Mouse (Mus musculus) gastrocnemius, adult 8-10 months (tissue): ENCODE measurements around the gene Rnf32. TPM values are rescaled to one million over a fixed set of nuclear protein-coding genes. Genes with fewer than 3 reads are reported as not detected.
A peak's percentile ranks its signal among the peaks of the same experiment; 100 is the strongest.

Source experiments
- DNase-seq, 2 experiments: peaks; one replicate each; pipeline ENCODE4 v3.0.0; 2022; ENCODE audit warnings: low spot score in 2 of 2
- total RNA-seq, 4 experiments: library from RNA; stranded (reverse); gene quantifications; 2 replicates each; pipeline ENCODE4 v1.2.4; 2022

Gene Rnf32
- total RNA-seq: under 1 TPM; 0.36 to 0.61 (median 0.56) TPM

DNA sequence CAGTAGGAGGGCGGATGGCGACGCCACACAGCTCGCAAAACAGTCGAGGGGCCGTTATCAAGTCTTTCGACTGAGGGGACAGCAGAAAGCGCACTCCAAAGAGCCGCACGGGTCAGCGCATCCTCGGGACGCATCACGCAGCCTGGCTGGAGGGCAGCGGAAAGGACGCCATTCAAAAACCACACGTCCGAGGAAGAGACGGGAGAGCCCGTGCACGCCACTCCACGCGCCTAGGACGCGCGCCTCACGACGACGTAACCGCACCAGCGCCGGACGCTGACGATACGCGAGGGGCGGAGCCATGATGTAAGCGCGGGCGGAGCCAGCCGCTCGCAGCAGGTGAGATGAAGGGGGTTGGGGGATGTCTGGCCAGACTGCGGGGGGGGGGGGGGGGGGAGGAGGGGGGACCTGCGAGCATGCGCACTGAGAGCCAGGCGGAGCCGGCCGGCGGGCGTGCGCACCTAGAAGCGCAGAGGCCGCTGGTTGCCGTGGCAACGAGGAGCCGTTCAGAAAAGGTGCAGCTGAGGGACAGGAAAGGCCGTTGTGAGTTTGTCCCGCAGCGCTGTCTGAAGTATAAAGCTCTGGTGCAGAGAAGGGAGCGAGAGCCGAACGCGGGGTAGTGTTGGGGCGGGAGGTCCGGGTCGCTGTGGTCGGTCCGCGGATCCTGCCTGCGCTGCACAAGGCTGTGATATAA lies at the start of gene Rnf32:
TSS of gene Rnf32 (plus strand) at position 423 of the 694 bp plus-strand sequence.
- peak in 1 of 2 experiments; percentile 21 for DNase-seq

DNA sequence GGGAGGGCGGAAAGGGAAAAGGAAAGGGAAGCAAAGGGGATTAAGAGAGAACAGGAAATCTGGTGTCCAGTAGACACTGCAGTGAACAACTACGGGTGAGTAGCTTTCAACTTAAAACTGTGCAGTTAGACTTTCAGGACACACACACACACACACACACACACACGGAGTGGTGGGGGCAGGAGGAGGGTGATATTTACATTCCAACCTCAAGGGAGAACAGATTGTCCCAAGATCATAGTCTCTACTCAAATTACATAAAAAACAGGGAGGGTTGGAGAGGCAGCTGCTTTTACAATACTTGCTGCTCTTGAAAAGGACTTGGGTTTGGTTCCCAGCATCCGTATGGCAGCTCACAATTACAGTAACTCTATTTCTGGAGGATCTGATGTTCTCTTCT lies 45.6 kb upstream of the Rnf32 start:
- no peak for DNase-seq

DNA sequence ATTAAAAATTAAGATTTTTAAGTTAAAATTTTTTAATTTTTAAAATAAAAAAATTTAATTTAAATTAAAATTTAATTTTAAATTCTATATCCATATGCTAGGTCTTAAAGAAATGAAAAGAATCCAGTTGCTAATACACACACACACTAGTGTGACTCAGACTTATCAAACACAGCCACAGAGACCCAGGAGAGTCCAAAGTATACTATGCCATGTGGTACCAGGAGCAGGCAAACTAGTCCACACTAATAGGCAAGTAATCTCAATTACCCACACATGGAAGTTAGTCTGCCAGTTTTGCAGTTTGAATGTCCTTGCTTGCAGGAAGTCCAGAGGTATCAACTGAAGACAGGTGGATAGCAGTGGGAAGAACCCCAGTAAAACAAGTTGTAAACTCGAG lies 35.9 kb upstream of the Rnf32 start:
- DNase-seq: no peak

DNA sequence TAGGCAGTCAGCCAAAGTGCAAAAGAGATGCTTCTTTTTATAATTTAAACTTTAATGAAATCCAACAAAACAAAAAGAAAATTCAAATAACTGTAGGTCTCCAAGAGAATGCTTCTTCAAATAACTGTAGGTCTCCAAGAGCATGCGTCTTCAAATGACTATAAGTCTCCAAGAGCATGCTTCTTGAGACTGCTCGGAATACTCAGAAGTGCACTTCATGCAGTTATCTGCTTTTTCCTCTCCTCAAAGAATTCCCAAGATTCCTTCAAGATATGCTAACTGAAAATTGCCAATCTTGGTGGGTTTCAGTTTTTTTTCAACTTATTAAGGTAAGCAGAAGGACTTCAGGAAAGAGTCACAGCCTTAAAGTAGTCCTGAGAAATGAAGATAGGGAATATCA lies 28.8 kb upstream of the Rnf32 start:
- DNase-seq: no peak

DNA sequence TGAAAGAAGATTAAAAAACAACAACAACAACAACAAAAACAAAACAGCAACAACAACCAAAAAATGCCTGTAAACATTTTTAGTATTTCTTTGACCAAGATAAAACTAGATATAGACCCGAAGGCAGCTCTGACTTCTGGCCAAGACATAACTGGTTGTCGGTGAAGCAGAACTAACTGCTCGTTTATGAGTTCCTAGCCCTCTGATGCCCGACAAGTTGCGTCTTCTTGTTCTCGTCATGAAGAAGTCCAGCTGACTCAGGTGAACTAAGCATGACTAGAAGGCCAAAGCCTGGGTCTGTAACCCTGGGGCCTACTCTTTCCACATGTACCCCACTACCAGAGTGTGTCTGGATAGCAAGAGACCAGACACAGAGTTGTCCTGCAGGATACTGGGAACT lies 25.6 kb upstream of the Rnf32 start:
- no peak for DNase-seq

DNA sequence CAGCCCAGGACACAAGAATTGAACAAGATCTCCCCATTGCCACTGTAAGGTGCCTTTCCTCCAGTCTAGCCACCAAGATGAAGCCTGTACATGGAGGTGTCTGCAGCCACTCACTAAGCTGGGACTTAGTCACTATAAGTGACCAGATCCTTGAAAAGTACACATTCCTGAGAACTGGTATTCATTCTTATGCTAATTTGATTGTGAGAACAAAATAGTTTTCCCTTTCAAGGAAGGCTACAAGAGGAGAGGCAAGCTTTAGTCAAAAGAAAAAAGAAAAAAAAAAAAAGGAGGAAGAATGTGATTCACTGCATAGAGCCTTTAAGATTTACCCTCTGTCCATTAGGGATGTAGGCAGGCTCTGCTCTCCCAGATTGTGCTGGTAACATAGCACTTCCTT lies 24.6 kb upstream of the Rnf32 start:
- DNase-seq: no peak

DNA sequence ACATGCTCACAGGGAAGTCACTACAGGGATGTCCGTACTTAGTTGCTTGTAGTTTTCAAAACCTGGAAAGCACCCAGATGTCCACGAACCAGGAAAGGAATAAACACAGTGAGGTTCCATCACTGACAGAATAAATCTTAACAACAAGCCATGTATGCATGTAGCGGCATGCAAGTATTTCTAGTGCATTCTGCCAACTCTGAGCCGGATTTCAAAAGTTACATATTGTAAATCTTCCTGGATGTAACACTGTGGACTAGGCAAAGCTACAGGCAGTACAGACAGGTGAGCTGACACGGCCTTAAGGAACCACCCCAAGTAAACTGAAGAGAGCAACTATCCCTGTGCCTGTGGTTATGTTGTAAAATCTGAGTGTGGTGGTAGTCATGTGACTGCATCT lies 9.0 kb upstream of the Rnf32 start:
- DNase-seq: no peak

DNA sequence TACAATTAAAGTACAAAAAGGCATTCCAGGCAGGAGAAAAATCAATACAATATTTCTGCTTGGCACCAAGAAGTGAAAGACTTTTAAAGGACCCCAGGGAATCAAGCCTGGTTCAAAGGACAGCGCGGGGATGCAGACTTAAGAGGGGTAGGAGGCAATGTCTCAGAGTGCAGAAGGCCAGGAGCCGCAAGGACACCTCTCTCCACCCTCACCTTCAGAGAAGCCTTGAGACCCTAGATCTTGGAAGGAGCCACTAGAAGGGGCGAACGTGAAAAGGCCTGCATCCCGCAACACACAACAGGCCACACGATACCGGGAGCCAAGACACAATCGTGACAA lies 592 bp upstream of the Rnf32 start:
- no peak for DNase-seq

DNA sequence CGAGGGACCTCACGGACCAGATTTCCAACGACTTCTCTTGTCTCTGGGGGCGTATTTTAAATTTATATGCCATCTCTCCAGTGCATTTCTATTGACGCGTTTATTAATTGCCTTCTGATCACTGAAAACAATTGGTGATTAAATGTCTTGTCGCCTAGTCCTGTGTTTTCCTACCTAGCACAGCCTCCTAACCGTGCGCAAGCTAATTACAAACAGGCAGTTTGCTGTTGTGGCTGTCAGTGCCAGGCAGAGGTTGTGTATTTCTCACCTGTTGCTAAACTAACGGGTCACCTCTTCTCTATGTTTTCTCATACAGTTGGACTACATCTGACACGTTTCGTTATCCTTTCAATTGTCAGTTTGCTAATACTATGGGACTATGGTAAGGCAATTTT lies 469 bp downstream of the Rnf32 start:
- no peak for DNase-seq

DNA sequence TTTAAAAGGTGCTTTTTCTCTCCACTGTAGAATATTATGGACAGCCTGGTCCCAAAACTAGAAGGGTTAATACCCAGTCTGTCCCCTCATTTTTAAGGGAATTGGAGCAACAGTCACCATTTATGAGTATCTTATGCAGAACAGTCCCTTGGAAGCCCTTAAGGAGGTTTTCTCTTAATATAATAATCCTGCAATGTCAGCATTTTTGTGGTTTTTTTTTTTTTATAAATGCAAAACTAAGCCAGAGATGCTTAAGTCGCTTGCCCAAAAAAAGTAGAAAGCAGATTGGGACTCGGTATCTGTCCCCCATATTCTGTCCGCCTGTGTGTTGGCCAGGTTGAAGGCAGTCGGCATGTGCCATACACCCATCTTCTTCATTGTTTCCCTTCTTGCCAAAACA lies 1.4 kb downstream of the Rnf32 start:
- no peak for DNase-seq

DNA sequence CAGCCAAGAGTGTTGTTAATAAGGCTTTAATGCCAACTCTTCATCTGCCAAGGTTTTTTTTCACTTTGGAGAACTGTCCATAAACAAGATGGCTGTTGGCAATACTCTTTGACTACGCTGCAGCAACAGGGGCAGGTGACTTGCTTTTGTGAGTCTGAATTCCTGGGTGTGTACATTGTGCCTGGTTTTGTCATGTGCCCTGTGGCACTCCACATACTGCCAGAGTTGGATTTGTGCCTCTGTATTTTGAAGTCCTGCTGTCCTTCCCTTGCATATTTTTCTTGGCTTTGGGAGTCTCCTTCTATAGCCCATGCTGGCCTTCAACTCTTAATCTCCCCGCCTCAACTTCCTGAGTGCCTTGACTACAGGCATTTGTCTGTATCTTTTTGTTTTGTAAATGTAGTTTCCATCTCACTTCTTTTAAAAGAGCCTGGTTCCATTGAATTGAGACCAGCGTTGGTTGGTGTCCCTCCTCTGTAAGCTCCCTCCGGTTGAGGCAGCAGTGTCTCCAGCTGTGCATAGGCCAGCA lies 3.2 kb downstream of the Rnf32 start:
- no peak for DNase-seq

DNA sequence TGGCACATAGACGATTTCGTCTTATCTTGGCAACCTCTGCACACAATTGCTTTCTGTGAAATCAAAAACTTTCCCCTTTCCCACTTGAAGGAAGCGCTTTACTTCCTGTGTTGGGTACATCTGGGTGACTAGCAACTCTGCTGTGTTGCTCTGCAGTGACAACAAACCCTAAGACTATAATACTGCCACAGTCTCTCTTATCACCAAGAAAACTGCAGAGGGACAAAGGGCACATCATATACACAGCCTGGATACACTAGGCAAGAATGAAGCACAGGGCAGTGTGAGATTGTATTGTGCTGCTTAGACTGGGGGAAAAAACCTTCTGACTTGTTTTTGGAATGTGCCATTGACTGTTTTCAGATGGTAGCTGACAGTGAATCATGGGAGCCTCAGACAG lies 4.1 kb downstream of the Rnf32 start:
- DNase-seq: no peak

DNA sequence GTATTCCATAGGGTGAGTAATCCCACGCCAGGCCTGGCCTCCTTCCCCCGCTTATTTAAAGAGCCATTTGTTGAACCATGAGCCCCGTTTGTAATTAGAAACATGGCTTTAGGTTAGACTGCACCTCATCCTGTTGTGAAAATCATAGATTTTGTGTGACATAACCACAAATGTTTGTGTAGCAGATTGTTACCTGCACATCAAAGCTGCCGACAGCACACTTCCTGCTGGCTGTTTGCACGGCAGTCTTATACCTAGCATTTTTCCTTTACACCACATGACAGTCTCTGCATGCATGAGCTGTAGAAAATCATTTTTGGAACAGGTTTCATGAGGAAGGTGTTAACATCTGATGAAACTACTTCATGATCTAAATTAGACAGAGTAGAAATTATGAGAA lies 9.9 kb downstream of the Rnf32 start:
- DNase-seq: no peak

DNA sequence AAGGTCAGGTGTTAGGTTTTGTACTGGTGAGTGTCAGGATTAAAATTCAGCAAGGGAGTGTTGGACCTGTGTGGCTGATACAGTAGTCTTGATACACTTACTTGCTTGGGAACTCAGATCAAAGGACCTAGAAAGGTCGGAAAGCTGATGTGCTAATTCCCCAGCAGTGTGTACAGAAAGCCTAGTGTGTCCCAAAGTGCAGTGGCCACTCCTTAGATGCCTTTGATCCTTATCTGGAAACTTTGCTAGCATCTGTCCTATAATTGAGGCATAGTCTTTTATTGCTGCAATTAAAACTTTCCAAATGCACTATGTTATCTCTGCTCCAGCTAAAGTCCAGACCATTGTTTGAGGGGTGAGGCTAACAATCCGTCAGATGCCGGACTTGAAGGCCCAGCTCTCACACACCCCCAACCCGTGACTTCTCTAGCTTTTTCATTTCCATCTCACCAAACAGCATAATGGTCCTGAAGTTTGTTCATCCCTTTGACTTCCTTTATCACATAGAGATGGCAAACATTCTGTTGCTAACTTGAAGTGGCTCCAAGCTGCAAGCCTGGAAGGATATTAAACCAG lies 16.3 kb downstream of the Rnf32 start:
- DNase-seq: no peak

DNA sequence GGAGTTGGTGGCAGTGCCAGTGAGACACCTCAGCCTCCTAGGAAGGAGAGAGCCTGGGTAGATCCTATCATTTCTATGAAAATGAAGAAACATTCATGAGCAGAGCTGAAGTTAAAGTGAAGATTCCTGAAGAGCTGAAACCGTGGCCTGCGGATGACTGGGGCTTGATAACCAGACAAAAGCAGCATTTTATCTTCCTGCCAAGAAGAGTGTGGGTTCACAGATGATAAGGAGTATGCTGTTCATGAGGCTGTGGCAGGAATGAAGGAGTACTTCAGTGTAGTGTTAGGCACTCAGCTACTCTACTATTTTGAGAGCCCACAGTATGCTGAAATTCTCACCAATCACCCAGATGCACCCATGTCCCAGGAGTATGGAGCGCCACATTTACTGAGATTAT lies 22.2 kb downstream of the Rnf32 start:
- no peak for DNase-seq

DNA sequence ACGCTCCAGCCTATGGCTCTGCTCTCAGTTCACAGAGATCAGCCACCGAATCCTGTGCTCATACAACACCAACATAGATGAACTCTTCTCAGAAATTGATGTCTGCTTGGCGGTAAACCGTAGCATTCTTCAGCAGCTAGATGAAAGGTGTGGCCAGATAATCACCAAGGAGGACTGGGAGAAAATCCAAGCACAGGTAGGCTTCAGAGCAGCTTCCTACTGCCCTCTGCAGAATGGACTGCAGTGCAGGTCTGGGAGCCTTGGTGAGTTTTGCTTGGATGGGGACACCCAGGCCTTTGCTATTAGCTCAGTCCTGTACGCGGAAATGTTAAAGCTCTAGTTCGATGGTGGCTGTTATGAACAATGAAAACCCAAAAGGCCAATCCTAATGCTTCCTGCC lies 28.3 kb downstream of the Rnf32 start:
- DNase-seq: no peak

DNA sequence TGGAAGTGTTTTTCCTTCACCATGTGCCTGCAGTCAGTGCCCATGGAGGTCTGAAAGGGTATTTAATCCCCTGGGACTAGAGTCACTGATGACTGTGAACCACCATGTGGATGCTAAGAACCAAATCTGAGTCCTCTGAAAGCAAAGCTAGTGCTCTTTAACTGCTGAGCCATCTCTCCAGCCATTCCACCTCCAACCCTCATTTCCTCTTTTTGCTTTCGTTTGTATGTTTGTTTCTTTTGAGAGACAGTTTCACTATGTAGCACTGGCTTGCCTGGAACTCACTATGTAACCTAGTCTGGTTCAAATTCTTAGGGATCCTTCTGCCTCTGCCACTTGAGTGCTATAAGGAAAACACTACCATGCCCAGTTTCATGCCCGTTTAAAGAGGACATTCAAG lies 34.7 kb downstream of the Rnf32 start:
- no peak for DNase-seq

DNA sequence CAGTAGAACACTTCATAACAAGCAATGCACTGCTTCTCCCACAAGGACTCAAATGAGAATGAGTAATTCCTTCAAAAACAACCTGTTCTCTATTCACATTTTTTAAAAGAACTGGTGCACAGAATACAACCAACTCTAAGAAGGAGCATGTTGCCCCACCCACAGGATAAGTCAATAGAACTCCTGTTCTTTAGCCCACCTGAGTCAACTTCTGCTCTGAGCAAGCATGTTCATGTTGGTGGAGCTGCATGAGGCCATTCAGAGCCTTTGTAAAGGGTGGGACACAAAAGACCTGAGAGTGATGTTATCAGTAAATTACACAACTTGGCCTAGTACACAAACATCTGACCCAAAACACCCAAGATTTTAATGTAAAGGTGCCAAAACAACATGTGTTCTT lies 42.6 kb downstream of the Rnf32 start:
- DNase-seq: no peak

DNA sequence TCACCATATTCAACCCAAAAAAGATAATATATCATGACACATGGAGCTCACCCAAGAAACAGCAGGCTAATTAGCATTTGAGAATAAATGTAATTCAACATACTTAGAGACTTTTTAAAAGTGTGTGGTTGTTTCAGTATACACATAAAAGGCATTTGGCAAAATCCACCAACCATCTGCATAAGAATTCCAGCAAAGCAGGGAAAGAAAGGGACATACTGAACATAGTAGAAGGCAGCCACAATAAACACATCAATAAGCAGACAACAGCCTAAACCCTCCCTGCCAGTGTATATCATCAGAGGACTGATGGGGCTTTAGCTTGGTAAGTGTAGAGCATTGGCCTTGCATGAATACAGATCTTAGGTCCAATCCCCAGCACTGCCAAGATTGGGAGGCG lies 49.0 kb downstream of the Rnf32 start:
- no peak for DNase-seq

DNA sequence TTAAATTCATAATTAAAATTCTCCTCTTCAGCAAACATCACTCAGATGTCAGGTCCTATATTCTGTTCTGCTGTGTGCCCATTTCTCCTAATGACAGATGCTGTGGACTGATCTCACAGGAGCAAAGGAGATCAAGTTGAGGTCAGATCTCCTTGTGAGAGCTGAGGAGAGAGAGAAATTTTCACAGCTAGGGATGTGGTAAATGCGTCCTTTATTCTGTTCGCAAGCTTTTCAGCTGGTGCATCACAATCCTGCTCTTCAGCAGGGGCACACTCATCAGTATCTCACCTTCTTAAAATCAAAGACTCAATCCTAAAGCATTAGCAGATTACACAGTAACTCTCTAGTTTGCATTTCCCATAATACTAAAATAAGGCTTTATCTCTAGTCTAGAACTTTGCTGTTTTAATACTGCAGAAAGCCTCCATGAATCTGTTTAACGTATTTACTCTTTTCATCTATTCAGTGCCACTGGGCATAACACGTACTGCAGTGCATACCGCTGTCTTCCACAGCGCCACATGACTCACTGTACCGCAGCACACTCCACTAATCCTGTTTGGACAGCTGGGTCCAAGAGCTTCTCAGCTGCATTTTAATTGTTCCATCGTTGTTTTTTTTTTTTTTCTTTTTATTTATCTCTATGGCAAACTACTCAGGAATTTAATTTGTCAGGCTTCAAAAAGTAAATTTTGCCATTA lies 55.2 kb downstream of the Rnf32 start:
- no peak for DNase-seq

DNA sequence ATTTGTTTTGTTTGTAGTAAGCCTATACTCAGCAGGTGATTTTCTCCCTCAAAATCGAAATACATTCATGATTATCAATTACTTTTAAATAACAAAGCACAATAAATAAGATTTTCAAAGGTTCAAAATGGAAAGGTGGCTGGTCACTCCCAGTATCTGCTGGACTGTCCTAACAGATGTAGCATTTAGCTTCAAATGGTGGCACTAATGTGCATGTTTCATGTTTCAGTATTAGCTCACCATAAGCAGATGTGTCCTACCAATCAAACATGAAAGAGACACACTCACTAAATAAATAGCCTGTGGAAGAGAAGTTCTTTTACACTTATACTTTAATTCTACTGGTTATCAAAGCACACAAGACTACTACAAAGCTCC lies 55.7 kb downstream of the Rnf32 start:
- no peak for DNase-seq

DNA sequence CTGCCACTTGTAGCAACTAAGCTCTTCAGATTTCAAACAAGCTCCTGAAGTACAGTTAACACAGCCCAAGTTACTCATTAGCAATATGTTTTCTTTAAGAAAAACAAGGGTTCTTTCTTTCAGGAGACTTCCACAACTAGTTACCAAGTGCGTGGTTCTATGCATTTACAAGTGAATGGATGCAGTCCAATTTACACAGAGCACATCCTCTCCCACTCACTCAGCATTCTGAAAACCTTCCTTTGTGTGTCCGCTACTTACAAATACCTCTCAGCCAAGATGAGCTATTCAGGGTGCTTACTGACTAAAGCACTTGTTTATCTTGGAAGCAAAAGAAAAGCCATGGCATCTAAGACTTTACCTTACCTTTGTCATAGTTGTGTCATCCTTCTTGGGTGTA lies 58.1 kb downstream of the Rnf32 start:
- no peak for DNase-seq

DNA sequence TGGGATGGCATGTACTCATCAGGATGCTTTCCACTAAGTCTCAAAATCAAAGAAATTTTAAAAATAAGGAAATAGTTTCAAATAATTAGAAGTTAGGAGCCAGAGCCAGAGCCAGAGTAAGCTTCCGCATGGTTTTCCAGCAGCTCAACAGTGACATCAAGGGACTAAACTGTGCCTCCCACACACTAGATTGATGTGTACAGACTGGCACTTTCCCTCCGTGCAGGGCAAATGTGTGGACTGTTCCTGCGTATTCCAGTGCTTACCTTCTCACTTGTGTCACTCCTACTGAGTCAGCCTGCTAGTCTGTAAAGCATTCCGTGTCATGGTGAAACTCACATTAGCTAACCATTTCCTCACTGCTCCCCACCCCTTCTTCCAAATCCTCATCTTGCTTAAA lies 75.1 kb downstream of the Rnf32 start:
- DNase-seq: no peak
